In the genomic region with DNA sequence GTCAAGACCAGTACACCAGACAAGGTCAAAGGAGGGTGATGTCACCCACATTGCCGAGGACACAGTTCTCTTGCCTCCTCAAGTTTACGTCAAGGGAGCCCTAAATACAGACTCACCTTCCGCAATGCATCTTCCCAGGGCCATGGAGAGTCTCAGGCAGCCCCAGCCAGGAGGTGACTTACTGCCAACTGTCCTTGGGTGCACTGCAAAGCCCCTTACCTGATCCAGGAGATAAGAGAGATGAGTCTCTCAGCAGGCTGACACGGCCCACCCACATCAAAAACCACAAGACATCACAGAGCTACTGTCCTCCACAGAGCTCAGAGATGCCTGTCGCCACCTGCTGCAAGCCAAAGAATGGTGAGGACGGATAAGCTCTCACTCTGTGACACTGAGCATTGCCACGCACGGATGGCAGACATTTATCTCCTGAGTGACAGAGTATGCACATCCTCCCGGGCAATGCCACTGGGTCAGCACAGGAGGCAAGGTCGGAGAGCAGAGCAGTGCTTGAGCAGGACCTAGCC, we compare ENCODE assay signal across 13 mouse cellular contexts. TPM values are rescaled to one million over a fixed set of nuclear protein-coding genes. Genes with fewer than 3 reads are reported as not detected.
DNase-seq lines count a peak whose midpoint lies in the region; ATAC-seq lines count a peak whose summit lies in the region.
"Had no signal": no experiment of that assay in that cellular context is flagged by ENCODE, and none has a peak within 500 bp of the region (broad histone marks: within the 10 kb centered on the region; RNA-seq: fewer than 3 reads in every experiment).

A gene (minus strand): TSS at position 205 of the 527 bp plus-strand sequence.

- H3K27ac ChIP-seq in kidney, embryonic 16.5 days (ENCODE audit: low read length): no peak within 1 kb of the TSS
- H3K27ac ChIP-seq: heart, embryonic 13.5 days; midbrain, embryonic 12.5 days had no signal

- H3K36me3 ChIP-seq in kidney, embryonic 16.5 days (ENCODE audit: insufficient read depth, low read length): no peaks in the 10 kb centered on the region
- H3K36me3 ChIP-seq: heart, embryonic 13.5 days; midbrain, embryonic 12.5 days had no signal

- ATAC-seq in kidney, embryonic 16.5 days (ENCODE audit: low FRiP score, low TSS enrichment): no peak
- ATAC-seq: intestine, postnatal 0 days had no signal

- H3K9me3 ChIP-seq in kidney, embryonic 16.5 days (ENCODE audit: low read length): no peaks in the 10 kb centered on the region
- H3K9me3 ChIP-seq: heart, embryonic 13.5 days; midbrain, embryonic 12.5 days had no signal

- no peak within 1 kb of the TSS for H3K9ac ChIP-seq in kidney, embryonic 16.5 days (replicated peaks; ENCODE audit: low read length)
- H3K9ac ChIP-seq: heart, embryonic 13.5 days; midbrain, embryonic 12.5 days had no signal

- 64% methylated on average over 10 of the region's 10 CpGs for WGBS in kidney, embryonic 16.5 days

- DNase-seq in adrenal gland, adult 8-10 months: peak; percentile 68
- DNase-seq in adrenal gland, postnatal 25 days: no peak
- DNase-seq in ovary, postnatal 36 days (ENCODE audit: low spot score): peak; percentile 3
- no peak for DNase-seq in ovary, adult 18-20 months (ENCODE audit: low spot score)
- DNase-seq in adrenal gland, postnatal 14 days: peak; percentile 56
- DNase-seq in thymus, postnatal 0 days (ENCODE audit: low spot score): peak; percentile 83
- no peak for DNase-seq in cerebellum, adult 11-12 months
- DNase-seq: cerebellum, adult 18-20 months had no signal

- peaks cover 6% of the 10 kb centered on the region; the same call in 1 of the 2 replicates for H3K4me1 ChIP-seq in kidney, embryonic 16.5 days (ENCODE audit: insufficient read depth, low read length)

- no peak within 1 kb of the TSS for H3K4me2 ChIP-seq in kidney, embryonic 16.5 days (replicated peaks; ENCODE audit: low read depth, low read length)
- H3K4me2 ChIP-seq: heart, embryonic 13.5 days; midbrain, embryonic 12.5 days had no signal

- H3K4me3 ChIP-seq in kidney, embryonic 16.5 days (ENCODE audit: low read length): no peak within 1 kb of the TSS
- H3K4me3 ChIP-seq: heart, embryonic 13.5 days; midbrain, embryonic 12.5 days had no signal

- no peaks in the 10 kb centered on the region for H3K27me3 ChIP-seq in kidney, embryonic 16.5 days (ENCODE audit: insufficient read depth, low read length)

RNA-seq across cellular contexts. Expression of the gene that starts here (rescaled TPM):
- total RNA-seq in adrenal gland, adult 8-10 months (2022): under 1 TPM in 3 of 4 experiments, not detected in 1; 0.42 to 0.71 (median 0.62) TPM
- not detected in 2 replicates for total RNA-seq in adrenal gland, postnatal 25 days (2021)
- total RNA-seq in adrenal gland, postnatal 14 days (2021): 0.41 and 0.53 TPM in 2 replicates
- 5.3 and 5.7 TPM in 2 replicates for polyA plus RNA-seq in thymus, postnatal 0 days (2015; fragmentation: Nextera tagmentation; extraction: Ambion mirVana)
- 0.04 TPM in 1 of 2 replicates, not detected in the other for polyA plus RNA-seq in kidney, embryonic 16.5 days (2015; fragmentation: Nextera tagmentation; extraction: Ambion mirVana)
- total RNA-seq: layer of hippocampus, postnatal 10 days had no signal
- polyA plus RNA-seq: intestine, postnatal 0 days; midbrain, embryonic 12.5 days had no signal

Comparison
In these comparisons a context has a peak if more than half of its experiments do, and no peak if none do; other contexts are left out.
1. DNase-seq: peak in ovary, postnatal 36 days (single experiment) and thymus, postnatal 0 days (single experiment); none in adrenal gland, postnatal 25 days (single experiment), ovary, adult 18-20 months (single experiment) and cerebellum, adult 11-12 months (single experiment).
2. Peak in DNase-seq in adrenal gland, adult 8-10 months; RNA of the gene not detected or under 1 TPM.
3. Peak in DNase-seq in adrenal gland, postnatal 14 days; RNA of the gene not detected or under 1 TPM.